Mouse (Mus musculus) regulatory T cell (primary cell): ENCODE results near the gene H2-DMb1.
"Not testable (repeated sequence)": the region's sequence is repeated elsewhere in the genome, so short reads cannot be mapped to it uniquely, and the experiment has no call there.

Source experiments
- in situ Hi-C: fragments of 300-600 bp; cut with MboI, MseI; formaldehyde crosslinking; loops from one replicate; pipeline ENCODE4 v1.15.1; 2025; ENCODE audit warnings: high pct_unique_total_duplicates

Gene H2-DMb1

DNA sequence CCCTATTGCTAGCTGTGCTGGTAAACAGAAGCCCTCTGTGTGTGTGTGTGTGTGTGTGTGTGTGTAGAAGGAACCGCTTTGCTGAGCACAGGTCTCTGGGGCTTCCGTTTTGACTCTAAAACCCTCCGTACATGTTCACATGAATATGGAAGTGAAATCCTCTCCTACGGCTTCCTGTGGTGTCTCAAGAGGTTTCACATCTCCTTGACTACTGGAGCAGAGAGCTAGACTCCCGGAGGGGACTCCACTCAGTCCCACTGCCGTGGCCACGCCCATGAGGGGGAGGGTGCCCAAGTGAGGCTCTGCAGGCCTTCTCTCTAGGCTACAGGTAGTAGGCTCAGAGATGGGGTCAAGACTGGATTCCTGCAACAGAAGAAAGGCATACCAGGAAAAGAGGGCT is 9.8 kb upstream of the H2-DMb1 start, which contains the start of gene H2-DMb2:
Gene H2-DMb2, plus strand, starts transcription at position 275 of the 400 bp plus-strand sequence.
- in situ Hi-C loops: no loop called here

DNA sequence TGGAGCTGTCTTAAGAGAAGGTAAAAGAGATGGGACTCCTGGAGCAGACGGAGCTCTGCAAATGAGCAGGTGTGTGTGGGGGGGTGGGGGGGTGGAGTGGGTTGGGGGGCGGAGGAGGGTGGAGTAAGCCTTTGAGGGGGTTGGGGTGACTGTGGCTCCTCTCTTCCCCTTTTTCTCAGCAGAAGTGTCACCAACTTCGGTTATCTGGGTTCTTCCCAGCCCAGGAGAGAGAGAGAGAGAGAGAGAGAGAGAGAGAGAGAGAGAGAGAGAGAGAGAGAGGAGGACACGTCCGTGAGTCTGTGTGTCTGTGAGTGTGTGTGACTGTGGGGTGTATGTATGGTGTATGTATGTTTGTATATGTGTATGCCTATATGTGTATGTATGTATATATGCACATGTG is 9.4 kb upstream of the H2-DMb1 start:
- in situ Hi-C loops: no loop called here

DNA sequence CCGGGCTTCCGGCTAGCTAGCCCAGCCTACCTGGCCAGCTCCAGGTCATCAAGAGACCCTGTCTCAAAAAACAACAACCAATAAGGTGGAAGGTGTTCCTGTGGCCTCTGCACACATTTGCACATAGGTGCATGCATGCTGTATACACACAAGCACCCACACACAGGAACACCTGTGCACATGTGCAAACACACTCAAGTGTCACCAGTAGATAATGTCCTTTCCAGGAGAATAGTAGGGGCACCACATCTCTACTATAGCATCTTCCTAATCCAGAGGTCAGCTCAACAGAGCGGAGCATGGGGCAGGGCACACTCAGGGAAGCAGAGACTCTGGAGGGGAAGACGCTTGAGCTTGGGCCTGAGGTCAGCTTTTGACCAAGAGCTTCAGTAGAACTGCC is 8.7 kb upstream of the H2-DMb1 start:
- in situ Hi-C loops: not testable (repeated sequence)

DNA sequence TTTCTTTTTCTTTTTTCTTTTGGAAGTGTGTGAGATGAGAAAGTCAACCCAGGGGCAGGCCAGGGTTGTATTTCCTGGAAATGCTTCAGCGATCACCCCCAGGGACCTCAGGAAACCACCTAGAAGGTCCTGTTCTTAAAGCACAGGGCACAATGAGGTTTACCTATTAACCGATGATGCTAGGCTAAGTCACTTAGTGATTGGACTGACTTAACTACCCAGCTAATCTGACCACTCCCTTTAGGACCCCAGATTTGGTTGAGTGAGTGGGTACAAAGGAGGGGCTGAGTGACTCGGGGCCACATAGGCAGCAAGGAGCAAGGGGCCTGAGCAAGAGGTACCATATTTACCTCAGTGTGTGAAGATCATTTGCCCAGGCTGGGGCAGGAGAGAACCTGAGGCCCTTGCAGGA is 7.9 kb upstream of the H2-DMb1 start:
- in situ Hi-C loops: no loop called here

DNA sequence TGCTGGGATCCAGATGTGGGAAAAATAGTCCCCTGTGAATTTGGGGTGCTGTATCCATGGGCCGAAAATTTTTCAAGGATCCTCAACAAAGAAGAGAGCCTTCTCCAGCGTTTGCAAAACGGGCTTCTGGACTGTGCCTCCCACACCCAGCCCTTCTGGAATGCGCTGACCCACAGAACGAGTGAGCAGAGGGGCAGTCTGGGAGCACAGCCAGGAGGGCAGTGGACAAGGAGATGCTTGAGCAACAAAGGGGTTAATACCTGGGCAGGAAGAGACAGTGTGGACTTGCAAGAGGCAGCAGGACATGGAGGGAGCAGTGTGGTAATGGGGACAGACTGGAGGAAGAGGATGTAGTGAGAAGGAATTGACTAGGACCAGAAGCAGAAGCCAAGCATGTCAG is 2.7 kb downstream of the H2-DMb1 start:
- in situ Hi-C loops: no loop called here

DNA sequence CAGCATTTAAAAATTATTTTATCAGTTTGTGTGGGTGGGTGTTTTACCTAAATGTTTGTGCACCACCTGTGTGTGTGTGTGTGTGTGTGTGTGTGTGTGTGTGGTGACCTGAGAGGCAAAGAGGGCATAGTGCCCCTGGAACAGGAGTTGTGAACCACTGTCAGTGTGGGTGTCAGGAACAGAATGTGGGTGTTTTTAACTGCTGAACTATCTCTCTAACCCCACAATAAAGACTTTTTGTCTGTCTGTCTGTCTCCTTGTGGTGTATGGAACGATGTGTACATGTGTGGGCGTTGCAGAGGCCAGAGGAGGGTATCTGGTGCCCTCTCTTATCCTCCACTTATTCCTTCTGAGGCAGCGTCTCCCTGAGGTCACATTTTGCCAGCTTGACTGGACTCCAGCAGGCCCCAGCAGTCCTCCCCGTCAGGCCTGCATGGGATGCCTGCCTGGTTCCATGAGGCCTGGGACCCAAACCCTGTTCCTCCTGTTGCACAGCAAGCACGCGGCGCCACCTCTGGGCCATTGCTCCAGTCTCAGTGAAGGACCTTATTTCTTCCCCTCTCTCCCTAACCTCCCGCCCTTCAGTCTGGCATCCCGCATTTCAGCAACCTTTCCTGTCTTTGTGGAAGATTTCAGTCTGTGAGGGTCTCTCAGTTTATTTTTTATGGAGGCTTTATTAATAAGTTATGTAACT is 11.5 kb downstream of the H2-DMb1 start:
- in situ Hi-C loops: no loop called here

DNA sequence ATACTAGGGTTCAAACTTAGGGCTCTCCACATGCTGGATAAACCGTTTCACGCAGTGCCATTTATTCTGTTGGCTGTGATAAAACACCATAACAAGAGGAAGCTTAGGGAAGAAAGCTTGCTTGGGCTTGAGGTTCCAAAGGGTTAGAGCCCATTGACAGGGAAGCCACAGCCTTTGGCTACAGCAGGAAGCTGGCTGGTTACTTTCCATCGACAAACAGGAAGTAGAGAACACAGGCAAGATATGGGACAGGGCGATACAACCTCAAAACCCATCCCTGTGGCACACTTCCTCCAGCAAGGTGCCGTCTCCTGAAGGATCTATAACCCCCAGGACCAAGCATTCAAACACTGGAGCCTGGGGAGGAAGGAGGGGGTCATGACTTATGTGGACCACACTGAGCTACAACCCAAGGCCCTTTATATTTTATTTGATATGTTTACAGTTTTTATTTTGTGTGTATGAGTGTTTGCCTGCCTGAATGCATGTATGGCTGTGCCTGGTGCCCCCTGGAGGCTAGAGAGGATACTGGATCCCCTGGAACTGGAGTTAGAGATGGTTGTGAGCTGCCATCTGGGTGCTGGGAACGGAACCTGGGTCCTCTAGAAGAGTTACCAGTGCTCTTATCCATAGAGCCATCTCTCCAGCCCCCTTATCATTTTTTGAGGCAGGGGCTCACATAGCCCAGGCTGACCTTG is 12.3 kb downstream of the H2-DMb1 start:
- in situ Hi-C loops: loop anchor here (5.0 kb wide), 2 partner anchors 33 to 73 kb away; partner anchors contain the start of gene H2-Oa

DNA sequence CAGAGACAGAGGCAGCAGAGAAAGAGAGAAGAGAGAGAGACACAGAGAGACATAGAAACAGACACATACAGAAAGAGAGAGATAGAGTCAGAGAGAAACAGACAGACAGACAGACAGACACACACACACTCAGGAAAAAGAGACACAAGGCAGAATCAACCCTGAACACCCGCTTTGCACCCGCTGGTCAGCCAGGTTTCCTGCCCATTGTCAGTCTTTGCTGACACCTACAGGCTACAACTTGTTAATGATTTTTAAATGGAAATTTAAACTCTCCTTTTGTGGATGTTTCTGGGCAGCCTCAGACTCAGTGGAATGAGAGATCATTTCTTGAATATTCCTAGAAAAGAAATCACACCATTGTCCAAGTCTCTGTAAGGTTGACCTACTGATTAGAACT is 16.4 kb downstream of the H2-DMb1 start:
- in situ Hi-C loops: loop anchor here (5.0 kb wide), 2 partner anchors 37 to 77 kb away; partner anchors contain the start of gene H2-Oa

DNA sequence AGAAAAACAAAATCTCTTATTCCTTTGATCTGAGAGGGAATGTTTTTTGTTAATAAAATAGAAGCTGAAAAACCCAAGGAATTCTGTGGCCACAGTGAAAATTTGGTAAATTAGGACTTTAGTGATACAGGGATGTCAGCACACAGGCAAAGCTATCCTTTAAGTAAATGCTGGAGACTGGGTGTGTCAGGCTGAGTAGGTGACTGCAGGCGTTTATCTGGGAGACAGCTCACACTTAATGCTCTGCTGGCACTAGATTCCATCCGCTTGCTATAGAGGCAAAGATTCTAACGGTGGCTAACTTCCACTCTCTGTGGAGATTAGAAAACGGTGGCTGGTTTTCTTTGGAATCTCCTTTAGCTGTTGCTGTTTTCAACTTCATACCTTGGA is 17.6 kb downstream of the H2-DMb1 start:
- in situ Hi-C loops: loop anchor here (5.0 to 10.0 kb wide), 3 partner anchors 42 to 234 kb away; partner anchors contain the start of gene H2-Ob

DNA sequence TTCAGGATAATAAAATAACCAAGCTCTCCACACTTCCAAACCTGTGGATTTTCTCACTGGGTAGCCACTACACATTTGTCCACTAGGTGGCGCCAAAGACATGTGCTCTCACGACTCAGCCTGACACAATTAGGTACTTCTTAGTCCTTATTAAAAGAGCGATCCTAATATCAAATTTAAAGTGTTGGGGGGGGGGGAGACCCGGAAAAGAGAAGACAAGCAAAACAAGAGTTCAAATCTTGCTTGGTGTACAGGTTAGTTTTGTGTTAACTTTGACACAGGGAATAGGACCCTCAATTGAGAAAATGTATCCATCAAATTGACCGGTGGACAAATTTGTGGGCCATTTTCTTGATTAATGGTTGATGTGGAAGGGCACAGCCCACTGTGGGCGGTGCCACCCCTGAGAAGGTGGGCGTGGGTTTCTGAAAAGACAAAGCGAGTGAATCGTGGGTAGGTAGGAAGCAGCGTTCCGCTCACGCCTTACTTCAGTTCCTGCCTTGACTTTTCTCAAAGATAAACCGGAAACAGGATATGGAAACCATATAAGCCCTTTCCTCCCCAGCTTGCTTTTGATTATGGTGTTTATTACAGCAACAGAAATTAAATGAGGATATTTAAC is 18.1 kb downstream of the H2-DMb1 start:
- in situ Hi-C loops: loop anchor here (5.0 to 10.0 kb wide), 3 partner anchors 41 to 234 kb away; partner anchors contain the start of gene H2-Ob

DNA sequence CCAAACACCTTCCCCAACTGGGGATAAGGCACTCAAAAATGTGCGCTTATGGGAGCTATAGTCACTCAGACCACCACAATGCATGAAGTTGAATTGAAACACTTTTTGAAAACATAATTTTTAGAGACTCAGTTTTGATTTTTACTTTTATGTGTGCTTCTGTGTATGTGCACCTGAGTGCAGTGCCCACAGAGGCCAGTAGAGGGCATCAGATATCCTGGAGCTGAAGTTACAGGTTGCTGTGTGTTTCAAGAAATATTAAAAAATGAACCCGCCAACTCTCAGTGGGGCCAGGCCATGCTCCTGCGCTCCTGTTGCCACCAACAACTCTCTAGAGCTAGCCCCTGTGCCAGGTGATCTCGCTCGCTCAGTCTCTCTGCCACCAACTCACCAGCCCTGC is 19.7 kb downstream of the H2-DMb1 start:
- in situ Hi-C loops: loop anchor here (5.0 to 10.0 kb wide), 3 partner anchors 40 to 232 kb away; partner anchors contain the start of gene H2-Ob

DNA sequence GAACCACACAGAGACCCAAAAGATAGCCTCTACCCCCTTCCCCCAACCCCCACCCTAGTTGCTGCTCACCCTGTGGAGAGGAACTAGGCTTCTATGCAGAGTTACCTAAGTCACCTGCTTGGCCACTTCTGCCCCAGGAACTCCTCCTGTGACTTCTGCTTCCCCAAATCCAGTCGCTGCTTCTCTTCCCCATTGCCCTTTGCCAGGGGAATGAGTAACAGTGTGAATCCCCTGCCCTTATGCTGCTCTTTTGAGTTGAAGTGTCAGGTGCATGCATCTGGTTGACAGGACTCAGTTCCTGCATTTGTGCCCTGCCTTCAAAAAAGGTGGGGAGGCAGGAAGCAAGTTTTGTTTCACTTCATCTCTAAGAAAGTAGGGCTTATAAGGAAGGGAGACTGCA is 21.2 kb downstream of the H2-DMb1 start:
- in situ Hi-C loops: loop anchor here (5.0 to 10.0 kb wide), 3 partner anchors 38 to 231 kb away; partner anchors contain the start of gene H2-Ob

DNA sequence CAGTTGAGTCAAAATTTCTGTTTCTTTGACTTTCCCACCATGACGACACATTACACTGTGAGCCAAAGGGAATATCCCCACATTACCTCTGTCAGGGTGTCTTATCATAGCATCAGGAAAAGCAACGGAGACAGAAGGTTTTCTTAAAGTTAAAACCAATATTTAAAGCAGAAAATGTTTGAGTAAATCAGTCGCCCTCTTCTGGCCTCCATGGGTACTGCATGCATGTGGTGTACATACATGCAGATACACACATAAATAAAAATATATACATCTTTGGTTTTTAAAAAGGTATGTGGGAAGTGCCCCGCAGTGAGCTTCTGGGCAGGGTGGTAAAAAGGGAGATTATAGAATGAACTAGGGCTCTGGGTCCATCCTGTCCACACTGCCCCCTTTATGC is 24.3 kb downstream of the H2-DMb1 start:
- in situ Hi-C loops: loop anchor here (10.0 kb wide), 1 partner anchor 228 kb away; no protein-coding TSS in a partner anchor

DNA sequence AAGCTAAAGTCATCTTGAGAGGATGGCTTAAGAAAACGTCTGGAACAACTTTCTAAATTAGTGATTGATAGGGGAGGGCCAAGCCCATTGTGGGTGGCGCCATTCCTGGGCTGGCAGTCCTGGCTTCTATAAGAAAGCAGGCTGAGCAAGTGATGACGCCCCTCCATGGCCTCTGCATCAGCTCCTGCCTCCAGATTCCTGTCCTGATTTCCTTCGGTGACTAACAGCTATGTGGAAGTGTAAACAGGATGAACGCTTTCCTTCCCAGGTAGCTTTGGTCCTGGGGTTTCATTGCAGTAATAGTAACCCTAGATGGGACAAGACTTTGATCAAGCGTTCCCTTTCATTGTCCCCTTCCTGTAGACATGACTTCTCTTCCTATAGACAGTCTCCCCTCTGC is 26.1 kb downstream of the H2-DMb1 start:
- in situ Hi-C loops: loop anchor here (10.0 kb wide), 1 partner anchor 226 kb away; no protein-coding TSS in a partner anchor

DNA sequence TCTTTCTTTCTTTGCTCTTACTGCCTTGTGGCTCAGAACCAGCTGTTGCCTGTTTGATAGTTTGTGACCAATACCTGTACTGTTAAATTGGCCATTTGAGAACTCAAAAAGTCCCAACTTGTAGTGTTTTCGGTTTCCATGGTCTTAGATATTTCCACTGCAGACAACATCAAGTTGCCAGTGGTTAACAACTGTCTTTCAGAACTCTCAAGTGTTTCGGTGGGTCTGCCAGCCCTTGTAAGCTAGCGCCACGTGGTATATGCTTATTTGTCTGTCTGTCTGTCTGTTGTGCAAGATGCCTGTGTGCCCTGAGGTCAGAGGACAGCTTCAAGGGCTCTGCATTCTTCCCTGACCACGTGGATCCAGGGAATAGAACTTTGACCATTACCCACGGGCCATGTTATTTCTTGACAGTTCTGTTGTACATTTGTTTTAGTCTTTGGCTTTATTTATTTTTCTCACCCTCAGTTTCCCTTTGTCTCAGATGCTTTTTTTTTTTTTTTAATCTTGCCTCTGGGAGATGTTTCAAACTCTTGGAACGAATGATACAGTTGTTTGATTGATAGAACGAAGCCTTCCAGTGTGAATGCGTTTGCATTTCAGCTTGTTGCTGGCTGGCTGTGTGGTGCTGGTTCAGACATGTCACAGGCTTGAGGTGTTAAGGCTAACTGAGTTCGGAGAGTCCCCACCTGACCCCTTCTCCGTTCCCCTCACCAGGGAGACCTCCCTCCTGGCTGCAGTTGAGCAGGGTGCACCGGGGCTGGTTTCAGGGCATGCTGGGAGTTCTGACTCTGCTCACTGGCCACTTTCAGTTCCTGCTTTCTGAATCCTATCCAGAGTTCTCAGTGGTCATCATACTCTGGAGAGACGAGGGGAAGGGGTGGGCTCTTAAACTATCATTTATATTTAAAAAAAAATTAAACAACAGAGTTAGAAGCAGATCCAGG is 27.3 kb downstream of the H2-DMb1 start:
- in situ Hi-C loops: loop anchor here (10.0 kb wide), 1 partner anchor 225 kb away; no protein-coding TSS in a partner anchor

DNA sequence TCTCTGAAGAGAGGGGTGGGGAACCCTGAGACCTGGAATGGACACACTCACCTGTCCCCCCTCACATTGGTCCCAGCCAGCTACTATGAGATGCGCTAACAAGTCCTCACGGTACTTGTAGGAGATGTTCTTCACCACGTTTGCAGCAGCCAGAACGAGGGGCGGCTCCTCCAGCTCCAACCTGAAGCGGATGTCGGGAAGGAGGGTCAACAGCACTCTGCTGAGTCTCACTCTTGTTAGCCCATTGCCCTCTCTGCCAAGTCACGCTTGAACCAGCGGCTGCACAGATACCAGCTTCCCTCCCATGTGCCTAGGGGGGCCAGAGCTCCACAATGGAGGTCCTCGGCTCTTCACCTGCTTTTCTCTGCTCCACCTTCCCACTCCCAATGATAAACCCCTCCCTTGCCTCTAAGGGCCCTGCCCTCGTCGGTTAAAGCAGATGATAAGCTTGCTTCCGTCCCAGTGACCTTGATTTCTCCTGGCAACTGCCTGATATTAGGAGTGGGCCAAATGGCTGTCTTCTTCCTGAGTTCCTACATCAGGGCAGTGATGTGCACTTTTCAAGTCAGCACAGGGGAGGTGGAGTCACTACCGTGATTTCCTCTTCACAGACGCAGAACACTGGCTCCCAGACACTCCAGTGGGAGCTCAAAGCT is 30.8 kb downstream of the H2-DMb1 start:
- in situ Hi-C loops: no loop called here

DNA sequence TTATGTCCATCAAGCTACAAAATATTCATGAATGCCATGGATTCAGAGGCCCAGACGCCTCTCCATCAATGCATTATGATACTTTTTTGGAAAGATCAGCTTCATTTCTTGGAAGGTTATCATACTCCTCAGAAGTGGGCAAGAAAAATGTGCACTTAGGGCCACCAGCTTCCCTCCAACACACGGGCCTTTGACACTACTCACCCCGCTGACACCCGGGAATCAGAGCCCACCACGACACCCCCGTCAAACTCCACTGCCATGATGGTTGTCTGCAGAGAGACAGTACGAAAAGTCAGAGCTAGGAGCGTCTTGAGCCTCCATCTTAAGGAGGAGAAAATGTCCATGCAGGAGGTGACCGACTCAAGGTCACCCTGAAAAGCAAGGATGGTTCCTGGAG is 32.7 kb downstream of the H2-DMb1 start:
- in situ Hi-C loops: no loop called here

DNA sequence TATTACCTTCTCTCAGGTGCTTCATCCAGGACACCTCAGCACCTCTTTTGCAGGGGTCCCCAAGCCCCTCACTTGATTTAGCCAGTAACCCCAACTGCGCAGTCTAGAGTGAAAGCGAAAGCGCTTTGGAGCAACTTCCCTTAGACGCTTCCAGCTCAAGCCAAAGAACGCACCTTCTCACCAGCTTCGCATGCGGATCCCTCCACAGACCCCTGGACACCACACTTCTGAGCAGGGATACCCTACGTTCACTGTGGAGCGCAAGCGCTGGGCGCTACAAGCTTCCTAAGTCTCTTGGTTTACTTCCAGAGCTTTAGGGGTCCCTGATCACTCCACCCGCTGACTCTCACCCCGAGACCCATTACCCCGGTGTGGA is 34.0 kb downstream of the H2-DMb1 start:
- in situ Hi-C loops: no loop called here

DNA sequence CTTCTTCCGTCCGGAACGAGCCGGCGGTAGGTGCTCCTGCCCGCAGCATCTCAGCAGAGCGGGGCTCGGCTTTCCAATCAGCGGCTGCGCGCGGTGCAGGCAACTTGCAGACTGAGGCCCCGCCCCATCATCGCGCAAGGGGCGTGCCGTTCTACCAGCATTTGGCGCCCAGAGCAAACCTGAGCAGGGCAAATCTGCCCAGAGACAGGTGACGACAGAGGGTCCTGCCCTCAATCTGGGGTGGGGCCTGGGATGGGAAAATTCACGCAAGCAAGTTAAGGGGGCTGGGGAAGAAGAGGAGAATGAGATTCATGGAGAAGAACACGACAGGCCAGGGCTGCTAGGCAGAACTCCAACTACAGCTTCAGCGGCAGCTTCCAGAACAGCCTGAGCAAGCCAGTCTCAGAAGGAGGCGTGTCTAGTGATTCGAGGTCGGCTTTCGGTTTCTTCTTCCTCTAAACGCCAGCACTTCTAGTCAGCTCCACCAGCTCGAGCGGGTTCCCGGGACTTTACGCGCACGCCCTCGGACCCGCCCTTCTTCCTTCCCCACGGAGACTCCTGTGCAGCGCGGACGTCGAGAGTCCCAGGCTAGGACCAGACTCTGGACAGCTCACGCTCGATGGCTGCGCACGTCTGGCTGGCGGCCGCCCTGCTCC is 34.5 kb downstream of the H2-DMb1 start, which contains the start of the genes Tap1 and Psmb9:
Gene Tap1, plus strand, starts transcription at position 293 of the 656 bp plus-strand sequence.
Gene Psmb9, minus strand, starts transcription at position 504 of the 656 bp plus-strand sequence.
- in situ Hi-C loops: no loop called here

DNA sequence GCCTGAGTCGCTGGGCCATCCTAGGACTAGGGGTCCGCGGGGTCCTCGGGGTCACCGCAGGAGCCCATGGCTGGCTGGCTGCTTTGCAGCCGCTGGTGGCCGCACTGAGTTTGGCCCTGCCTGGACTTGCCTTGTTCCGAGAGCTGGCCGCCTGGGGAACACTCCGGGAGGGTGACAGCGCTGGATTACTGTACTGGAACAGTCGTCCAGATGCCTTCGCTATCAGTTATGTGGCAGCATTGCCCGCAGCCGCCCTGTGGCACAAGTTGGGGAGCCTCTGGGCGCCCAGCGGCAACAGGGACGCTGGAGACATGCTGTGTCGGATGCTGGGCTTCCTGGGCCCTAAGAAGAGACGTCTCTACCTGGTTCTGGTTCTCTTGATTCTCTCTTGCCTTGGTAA is 35.1 kb downstream of the H2-DMb1 start:
- in situ Hi-C loops: no loop called here
